In the genomic region with DNA sequence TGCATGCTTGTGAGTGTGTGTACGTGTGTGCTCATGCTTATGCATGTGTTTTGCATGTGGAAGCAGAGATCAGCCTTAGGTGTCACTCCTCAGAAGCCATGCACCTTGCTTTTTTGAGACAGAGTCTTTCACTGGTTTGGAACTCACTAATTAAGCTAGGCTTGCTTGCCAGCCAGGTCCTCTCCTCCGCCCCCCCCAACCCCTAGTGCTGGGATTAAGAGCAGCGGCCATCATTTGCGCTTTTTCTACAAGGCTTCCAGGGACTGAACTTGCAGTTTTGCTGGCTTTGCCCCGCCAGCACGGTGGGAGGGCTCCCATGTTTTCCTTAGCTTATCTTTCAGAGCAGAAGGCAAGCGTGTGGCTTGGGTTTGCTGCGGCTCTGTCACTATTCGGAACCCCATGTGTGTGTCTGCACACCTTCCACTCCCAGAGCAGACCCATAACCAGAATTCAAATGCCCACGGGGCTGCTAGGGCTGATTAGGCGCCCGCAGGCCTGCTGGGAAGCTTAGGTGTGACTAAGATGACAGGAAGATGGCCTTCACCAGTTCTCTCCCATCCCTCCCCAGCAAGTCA, we compare ENCODE assay signal across 9 mouse cellular contexts. TPM values are rescaled to one million over a fixed set of nuclear protein-coding genes. Genes with fewer than 3 reads are reported as not detected.
A peak's percentile ranks its signal among the peaks of the same experiment; 100 is the strongest.
DNase-seq lines count a peak whose midpoint lies in the region; ATAC-seq and TF ChIP-seq lines count a peak whose summit lies in the region.
"Had no signal": no experiment of that assay in that cellular context is flagged by ENCODE, and none has a peak within 500 bp of the region (broad histone marks: within the 10 kb centered on the region; RNA-seq: fewer than 3 reads in every experiment).

No protein-coding gene starts in this region.

- peak overlapping the region; percentile 83 for H3K27ac ChIP-seq in embryonic facial prominence, embryonic 10.5 days (replicated peaks)
- H3K27ac ChIP-seq in hindbrain, embryonic 16.5 days (ENCODE audit: low read depth, low read length), result no peak overlapping the region
- H3K27ac ChIP-seq: hindbrain, embryonic 15.5 days had no signal

- peak; percentile 53 for DNase-seq in embryonic facial prominence, embryonic 10.5 days (ENCODE audit: low spot score)
- DNase-seq in layer of hippocampus, postnatal 25 days (ENCODE audit: extremely low spot score in 1 of 2, low spot score in 1 of 2), result no peak
- DNase-seq: thymus, postnatal 4 days had no signal

- H3K79me2 ChIP-seq in myocyte (ENCODE audit: control insufficient read depth, insufficient read depth), result peaks cover 3% of the 10 kb centered on the region

- H3K27me3 ChIP-seq in megakaryocyte, embryonic 14.5 days (replicated peaks), result no peaks in the 10 kb centered on the region
- H3K27me3 ChIP-seq in embryonic facial prominence, embryonic 10.5 days (replicated peaks; ENCODE audit: low read depth, poor library complexity, severe bottlenecking), result peaks cover 66% of the 10 kb centered on the region
- peaks cover 27% of the 10 kb centered on the region for H3K27me3 ChIP-seq in hindbrain, embryonic 16.5 days (replicated peaks; ENCODE audit: control insufficient read depth, insufficient read depth, low read length)
- H3K27me3 ChIP-seq in myocyte (ENCODE audit: control insufficient read depth, insufficient read depth, insufficient read length), result no peaks in the 10 kb centered on the region

- peaks cover under 1% of the 10 kb centered on the region for H3K36me3 ChIP-seq in megakaryocyte, embryonic 14.5 days (replicated peaks; ENCODE audit: low read length)
- no peaks in the 10 kb centered on the region for H3K36me3 ChIP-seq in embryonic facial prominence, embryonic 10.5 days (replicated peaks)
- no peaks in the 10 kb centered on the region for H3K36me3 ChIP-seq in hindbrain, embryonic 16.5 days (ENCODE audit: control insufficient read depth, insufficient read depth, low read length)
- no peaks in the 10 kb centered on the region for H3K36me3 ChIP-seq in myocyte (ENCODE audit: control insufficient read depth, insufficient read depth)
- H3K36me3 ChIP-seq: hindbrain, embryonic 15.5 days had no signal

- ATAC-seq in megakaryocyte, adult 5-6 weeks (ENCODE audit: poor library complexity, severe bottlenecking), result no peak
- no peak for ATAC-seq in hindbrain, embryonic 16.5 days
- ATAC-seq in CD4-positive, CD25-positive, alpha-beta regulatory T cell, adult 4 months, result no peak

- H3ac ChIP-seq in myocyte (ENCODE audit: control insufficient read depth, insufficient read length), result no peak overlapping the region

- no peak overlapping the region for H3K4me2 ChIP-seq in hindbrain, embryonic 16.5 days (ENCODE audit: low read length)
- peak overlapping the region; percentile 31 for H3K4me2 ChIP-seq in myocyte (ENCODE audit: low read depth)
- H3K4me2 ChIP-seq: hindbrain, embryonic 15.5 days had no signal

- peak overlapping the region; percentile 13; the same call in 1 of the 2 replicates for H3K9ac ChIP-seq in hindbrain, embryonic 16.5 days (ENCODE audit: low read depth, low read length)
- H3K9ac ChIP-seq: hindbrain, embryonic 15.5 days had no signal

- WGBS in embryonic facial prominence, embryonic 10.5 days, result 9% methylated on average over 12 of the region's 12 CpGs
- 12% methylated on average over 12 of the region's 12 CpGs for WGBS in hindbrain, embryonic 16.5 days

- no peaks in the 10 kb centered on the region for H3K9me3 ChIP-seq in megakaryocyte, embryonic 14.5 days
- H3K9me3 ChIP-seq in embryonic facial prominence, embryonic 10.5 days, result no peaks in the 10 kb centered on the region
- no peaks in the 10 kb centered on the region for H3K9me3 ChIP-seq in hindbrain, embryonic 16.5 days (ENCODE audit: control insufficient read depth, low read length)
- H3K9me3 ChIP-seq: hindbrain, embryonic 15.5 days had no signal

- H3K4me3 ChIP-seq in megakaryocyte, embryonic 14.5 days (replicated peaks), result peak overlapping the region; percentile 92
- H3K4me3 ChIP-seq in embryonic facial prominence, embryonic 10.5 days, result peak overlapping the region; percentile 44
- no peak overlapping the region for H3K4me3 ChIP-seq in hindbrain, embryonic 16.5 days (ENCODE audit: low read length)
- no peak overlapping the region for H3K4me3 ChIP-seq in myocyte
- H3K4me3 ChIP-seq: hindbrain, embryonic 15.5 days had no signal

- no peak for TF ChIP-seq POLR2A in myocyte (IDR thresholded peaks at IDR 0.05; ENCODE audit: insufficient read length, low read depth)

- peaks cover 89% of the 10 kb centered on the region for H3K4me1 ChIP-seq in megakaryocyte, embryonic 14.5 days
- H3K4me1 ChIP-seq in embryonic facial prominence, embryonic 10.5 days, result peaks cover 73% of the 10 kb centered on the region
- H3K4me1 ChIP-seq in hindbrain, embryonic 16.5 days (ENCODE audit: control insufficient read depth, insufficient read depth, low read depth, low read length), result peaks cover 10% of the 10 kb centered on the region; the same call in 1 of the 2 replicates

TF ChIP-seq in myocyte, 11 proteins besides CTCF, POLR2A, EP300 and RAD21:
- TF ChIP-seq TCF3 (IDR thresholded peaks at IDR 0.05; ENCODE audit: insufficient read length, low read depth), result no peak
- no peak for TF ChIP-seq SRF (IDR thresholded peaks at IDR 0.05; ENCODE audit: control insufficient read depth, insufficient read length, low read depth)
- no peak for TF ChIP-seq USF1 (IDR thresholded peaks at IDR 0.05; ENCODE audit: low read depth)
- no peak for TF ChIP-seq TCF12 (IDR thresholded peaks at IDR 0.05; ENCODE audit: insufficient read depth, poor library complexity, severe bottlenecking)
- TF ChIP-seq MYOD1 (IDR thresholded peaks at IDR 0.05; ENCODE audit: control insufficient read depth in 1 of 3, insufficient read length in 2 of 3, low read depth in 2 of 3), result no peak
- no peak for TF ChIP-seq POLR2AphosphoS2 (IDR thresholded peaks at IDR 0.05; ENCODE audit: insufficient read length, low read depth)
- no peak for TF ChIP-seq MYOG (IDR thresholded peaks at IDR 0.05; ENCODE audit: control insufficient read depth in 1 of 3, insufficient read depth in 1 of 3, insufficient read length in 2 of 3, low read depth in 2 of 3)
- no peak for TF ChIP-seq MAX (IDR thresholded peaks at IDR 0.05; ENCODE audit: low read depth)
- TF ChIP-seq CEBPB (IDR thresholded peaks at IDR 0.05; ENCODE audit: insufficient read depth, poor library complexity, severe bottlenecking), result no peak
- TF ChIP-seq REST (IDR thresholded peaks at IDR 0.05; ENCODE audit: insufficient read depth, insufficient read length), result no peak
- no peak for TF ChIP-seq E2F4 (IDR thresholded peaks at IDR 0.05; ENCODE audit: insufficient read depth)

RNA-seq across cellular contexts. Expression of a gene that starts 4.8 kb away (rescaled TPM):
- polyA plus RNA-seq in megakaryocyte, embryonic 14.5 days (2012; ENCODE audit: insufficient read depth, low replicate concordance), result 115 and 668 TPM in 2 replicates
- total RNA-seq in megakaryocyte, adult 5-6 weeks (2015), result 2.6 and 4.4 TPM in 2 replicates
- 8.7 and 11.2 TPM in 2 replicates for total RNA-seq in megakaryocyte, adult 5-6 weeks (2017)
- polyA plus RNA-seq in embryonic facial prominence, embryonic 10.5 days (2016; fragmentation: Nextera tagmentation; extraction: Ambion mirVana), result 61.5 and 75.2 TPM in 2 replicates
- 46.4 and 52.2 TPM in 2 replicates for polyA plus RNA-seq in hindbrain, embryonic 16.5 days (2015; fragmentation: Nextera tagmentation; extraction: Ambion mirVana)
- polyA plus RNA-seq in myocyte (2012; fragmentation: generic; extraction: Trizol), result 202 TPM
- total RNA-seq in layer of hippocampus, postnatal 25 days (2021), result 10 to 100 TPM; 16.5 to 24.1 TPM
- 10 to 100 TPM; 13.0 to 18.1 TPM for polyA plus RNA-seq in CD4-positive, CD25-positive, alpha-beta regulatory T cell, adult 4 months (2017; shearing (Covaris generic))

RNA-seq across cellular contexts. Expression of a gene that starts 48.1 kb away (rescaled TPM):
- polyA plus RNA-seq in megakaryocyte, embryonic 14.5 days (2012; ENCODE audit: insufficient read depth, low replicate concordance), result 55.2 and 58.6 TPM in 2 replicates
- 99.8 and 110 TPM in 2 replicates for total RNA-seq in megakaryocyte, adult 5-6 weeks (2015)
- 54.1 and 66.6 TPM in 2 replicates for total RNA-seq in megakaryocyte, adult 5-6 weeks (2017)
- 6.8 and 7.8 TPM in 2 replicates for polyA plus RNA-seq in embryonic facial prominence, embryonic 10.5 days (2016; fragmentation: Nextera tagmentation; extraction: Ambion mirVana)
- polyA plus RNA-seq in hindbrain, embryonic 16.5 days (2015; fragmentation: Nextera tagmentation; extraction: Ambion mirVana), result 14.3 and 17.9 TPM in 2 replicates
- polyA plus RNA-seq in myocyte (2012; fragmentation: generic; extraction: Trizol), result 15.3 TPM
- 100 to 1,000 TPM; 127 to 132 TPM for total RNA-seq in layer of hippocampus, postnatal 25 days (2021)
- 100 to 1,000 TPM; 122 to 152 TPM for polyA plus RNA-seq in CD4-positive, CD25-positive, alpha-beta regulatory T cell, adult 4 months (2017; shearing (Covaris generic))

Comparison
In these comparisons a context has a peak if more than half of its experiments do, and no peak if none do; other contexts are left out.
1. H3K4me3 ChIP-seq: peak in megakaryocyte, embryonic 14.5 days (single experiment) and embryonic facial prominence, embryonic 10.5 days (single experiment); none in hindbrain, embryonic 16.5 days (single experiment) and myocyte (single experiment).